Mouse (Mus musculus) mature B cell (primary cell): Measurements from ENCODE around the gene Rimkla.
"Not testable (repeated sequence)": the region's sequence is repeated elsewhere in the genome, so short reads cannot be mapped to it uniquely, and the experiment has no call there.

Experiments used
- in situ Hi-C: fragments of 300-500 bp; cut with MboI; formaldehyde crosslinking; loops from 2 replicates; pipeline ENCODE4 v1.14.3; 2019

The Rimkla gene

GRCm38 (mm10) chr4:119492291-119492932 lies at the start of gene Rimkla:
Gene Rimkla, minus strand, starts transcription at chr4:119492628.
- in situ Hi-C loops = no loop called here

- in situ Hi-C loops = no loop called here
Measured at GRCm38 (mm10) chr4:119540533-119540890, 48.1 kb upstream of the Rimkla start.

- in situ Hi-C loops = no loop called here
Measured at GRCm38 (mm10) chr4:119539836-119540532, 47.6 kb upstream of the Rimkla start.

GRCm38 (mm10) chr4:119539031-119539824 lies 46.8 kb upstream of the Rimkla start, which contains the start of gene Frg2f1:
Gene Frg2f1, minus strand, starts transcription at chr4:119539529.
- in situ Hi-C loops = no loop called here

- in situ Hi-C loops = no loop called here
Measured at GRCm38 (mm10) chr4:119537436-119537835, 45.0 kb upstream of the Rimkla start.

GRCm38 (mm10) chr4:119536615-119537014 lies 44.2 kb upstream of the Rimkla start, which contains the start of gene Foxj3:
Gene Foxj3, plus strand, starts transcription at chr4:119537004.
- in situ Hi-C loops = not testable (repeated sequence)

- in situ Hi-C loops = no loop called here
Measured at GRCm38 (mm10) chr4:119535103-119535502, 42.7 kb upstream of the Rimkla start.

- in situ Hi-C loops = no loop called here
Measured at GRCm38 (mm10) chr4:119531813-119532212, 39.4 kb upstream of the Rimkla start.

GRCm38 (mm10) chr4:119526329-119526845 lies 34.0 kb upstream of the Rimkla start:
- in situ Hi-C loops = no loop called here

GRCm38 (mm10) chr4:119524466-119524865 lies 32.0 kb upstream of the Rimkla start:
- in situ Hi-C loops = no loop called here

- in situ Hi-C loops = no loop called here
Measured at GRCm38 (mm10) chr4:119524010-119524409, 31.6 kb upstream of the Rimkla start.

- in situ Hi-C loops = no loop called here
Measured at GRCm38 (mm10) chr4:119523575-119523974, 31.1 kb upstream of the Rimkla start.

GRCm38 (mm10) chr4:119512731-119513141 lies 20.3 kb upstream of the Rimkla start:
- in situ Hi-C loops = no loop called here

- in situ Hi-C loops = no loop called here
Measured at GRCm38 (mm10) chr4:119511591-119511990, 19.2 kb upstream of the Rimkla start.

GRCm38 (mm10) chr4:119498319-119498848 lies 6.0 kb upstream of the Rimkla start:
- in situ Hi-C loops = no loop called here

GRCm38 (mm10) chr4:119492933-119493327 lies 502 bp upstream of the Rimkla start:
- in situ Hi-C loops = no loop called here

- in situ Hi-C loops = no loop called here
Measured at GRCm38 (mm10) chr4:119490806-119491205, 1.6 kb downstream of the Rimkla start.

- in situ Hi-C loops = no loop called here
Measured at GRCm38 (mm10) chr4:119489666-119490065, 2.8 kb downstream of the Rimkla start.

- in situ Hi-C loops = no loop called here
Measured at GRCm38 (mm10) chr4:119484882-119485281, 7.5 kb downstream of the Rimkla start.

- in situ Hi-C loops = no loop called here
Measured at GRCm38 (mm10) chr4:119483051-119483450, 9.4 kb downstream of the Rimkla start.

GRCm38 (mm10) chr4:119473150-119473549 lies 19.3 kb downstream of the Rimkla start:
- in situ Hi-C loops = no loop called here

GRCm38 (mm10) chr4:119472545-119472944 lies 19.9 kb downstream of the Rimkla start:
- in situ Hi-C loops = no loop called here
